Mouse (Mus musculus) testis, adult 2 months (tissue): ENCODE measurements around the gene Slc25a35.

Experiments used
- CTCF ChIP-seq: fragments of 200-500 bp; IDR thresholded peaks from 2 replicates; pipeline ENCODE4 v1.5.1; 2012; ENCODE audit warnings: low read depth, mild to moderate bottlenecking, inconsistent platforms, low read length, moderate library complexity; ENCODE audit not compliant: control insufficient read depth, insufficient read depth, insufficient replicate concordance
- POLR2A ChIP-seq: fragments of 200-500 bp; IDR thresholded peaks from 2 replicates; pipeline ENCODE4 v1.6.1; 2012; ENCODE audit warnings: low read depth, mild to moderate bottlenecking, inconsistent platforms, low read length, moderate library complexity; ENCODE audit not compliant: control insufficient read depth

GRCm38 (mm10) chr11:68982639-68983369 is 14.9 kb downstream of the Slc25a35 start:
- TF ChIP-seq CTCF (peak; percentile 24; the same call in 1 of the 2 replicates), POLR2A (no peak)
